Mouse (Mus musculus) embryo, embryonic 11.5 days (tissue): ENCODE results near the gene Cep152.

Experiments
- DNase-seq: peaks from one replicate; pipeline ENCODE4 v3.0.0-alpha.2; 2012; ENCODE audit warnings: low read depth, low spot score

Gene Cep152

DNA sequence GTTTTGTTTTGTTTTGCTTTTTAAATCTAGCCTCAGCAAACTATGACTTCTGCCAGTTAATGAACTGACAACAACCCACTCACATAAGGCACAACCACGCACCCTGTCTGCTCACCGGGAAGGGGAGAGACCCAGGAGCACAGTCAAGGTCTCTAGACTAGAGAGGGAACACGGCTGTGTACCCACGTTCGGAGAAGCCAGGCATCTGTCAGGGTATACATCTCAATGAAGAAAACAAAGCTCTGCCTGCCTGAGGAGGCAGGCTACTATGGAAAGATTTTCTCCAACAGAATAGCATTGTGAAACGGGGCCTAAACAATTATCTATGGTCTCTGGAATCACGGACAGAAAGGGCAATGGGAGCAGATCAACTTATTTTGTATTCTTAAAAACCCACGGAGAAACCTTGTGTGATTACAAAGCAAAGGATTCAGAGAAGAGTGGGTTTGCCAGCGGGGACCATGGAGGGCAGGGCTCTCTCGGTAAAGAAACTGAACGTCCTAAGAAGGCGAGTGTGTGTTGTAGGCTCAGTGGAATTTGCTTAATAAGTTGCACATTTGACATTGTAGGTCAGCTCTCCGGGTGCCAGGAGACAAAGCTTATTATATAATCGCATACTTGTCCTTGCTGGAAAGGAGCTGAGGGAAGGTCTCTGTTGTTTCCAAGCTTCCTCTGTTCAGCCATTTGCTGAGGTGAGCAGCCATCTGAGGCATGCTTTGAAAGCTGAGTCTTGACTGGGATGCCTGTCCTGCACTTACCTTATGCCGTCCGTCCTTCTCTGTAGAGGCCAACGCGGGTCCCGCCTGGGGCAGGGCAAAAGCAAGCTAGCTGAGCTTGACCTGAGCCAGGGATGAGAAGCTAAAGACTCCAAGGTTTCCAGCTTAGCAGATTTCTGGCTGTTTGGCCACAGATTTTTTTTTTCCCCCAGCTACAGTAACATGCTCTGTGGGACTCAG is 66.0 kb downstream of the Cep152 start:
- DNase-seq: no peak

DNA sequence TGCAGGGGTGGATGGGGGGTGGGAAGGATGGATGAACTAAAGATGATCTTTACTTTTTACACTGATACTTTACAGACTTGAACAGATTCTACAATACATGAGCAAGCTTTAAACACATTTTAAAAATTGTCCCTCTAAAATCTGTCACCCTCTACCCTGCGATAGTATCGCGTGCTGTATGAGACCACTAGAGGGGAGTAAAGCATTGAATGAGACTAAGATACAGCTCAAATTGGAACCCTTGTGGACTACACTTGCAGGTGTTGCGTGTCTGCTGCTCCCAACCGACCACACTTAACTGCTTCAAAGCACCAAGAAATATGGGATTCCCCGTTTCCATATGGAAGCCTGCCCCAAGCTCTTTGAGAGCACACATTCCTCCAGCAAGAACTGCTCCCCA is 69.1 kb downstream of the Cep152 start:
- no peak for DNase-seq

DNA sequence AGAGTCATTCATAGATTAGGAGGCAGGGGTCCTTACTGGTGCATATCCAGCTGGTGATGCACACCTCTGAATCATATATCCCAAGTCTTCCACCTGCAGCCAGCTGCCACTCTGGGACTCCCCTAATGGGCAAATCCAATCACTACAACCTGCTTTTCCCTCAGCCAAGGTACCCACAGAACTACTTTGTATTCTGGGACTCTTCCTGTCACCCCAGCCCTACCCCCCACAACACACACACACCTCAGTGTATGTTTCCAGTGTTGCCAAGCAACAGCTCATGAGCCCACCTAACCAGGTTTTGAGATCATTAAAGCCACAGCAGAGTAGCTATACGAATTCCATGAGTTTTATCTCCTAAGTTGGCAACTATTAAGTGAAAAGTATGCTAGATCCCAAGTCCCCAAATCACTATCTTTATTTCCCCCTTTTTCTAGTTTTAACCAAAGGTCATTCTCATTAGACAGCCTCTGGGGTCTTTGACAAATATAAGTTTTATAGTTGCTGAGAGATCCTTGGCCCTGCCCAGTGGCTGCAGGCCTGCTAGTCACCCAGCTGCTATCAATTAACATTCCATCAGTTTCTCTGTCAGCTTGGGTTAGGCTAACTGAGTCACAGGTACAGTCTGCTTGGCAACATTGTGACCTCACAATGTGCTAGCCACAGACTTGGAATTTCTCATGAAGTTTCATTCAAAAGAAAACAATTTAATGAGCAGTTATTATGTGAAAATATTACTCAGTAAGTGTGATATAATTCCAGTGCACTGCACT is 75.9 kb downstream of the Cep152 start:
- no peak for DNase-seq

DNA sequence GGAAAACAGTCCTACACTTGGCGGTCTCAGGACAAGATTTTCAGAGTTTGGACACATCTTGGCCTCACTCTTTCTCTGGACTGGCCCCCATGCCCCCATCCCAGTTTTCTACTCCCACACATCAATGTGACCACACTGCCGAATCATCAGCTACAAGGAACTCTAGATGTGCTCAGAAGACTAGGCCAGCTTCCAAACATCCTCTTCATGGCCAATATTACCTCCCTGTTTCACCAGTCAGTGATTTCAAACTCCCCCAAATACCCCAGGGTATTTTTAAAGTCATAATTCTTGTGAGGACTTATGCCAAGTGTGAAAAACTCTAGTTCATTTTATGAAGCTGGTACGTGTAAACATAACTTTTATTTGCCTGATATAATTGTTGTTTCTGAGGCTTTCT is 79.9 kb downstream of the Cep152 start:
- no peak for DNase-seq

DNA sequence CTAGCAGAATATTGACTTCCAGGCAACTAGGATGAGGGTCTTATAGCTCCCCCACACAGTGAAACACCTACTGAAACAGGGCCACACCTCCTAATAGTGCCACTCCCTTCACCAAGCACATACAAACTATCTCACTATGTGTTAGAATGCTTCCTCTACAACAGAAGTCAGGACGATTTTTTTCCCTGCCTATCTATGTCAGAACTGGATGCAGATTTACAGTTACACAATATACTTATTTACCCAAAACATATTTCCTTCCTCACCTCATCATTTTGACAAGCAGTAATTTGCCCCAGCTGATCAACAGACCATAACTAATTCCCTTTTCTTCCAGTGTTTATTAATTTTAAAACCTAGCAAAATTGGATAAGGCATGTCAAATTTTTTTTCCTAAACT is 81.3 kb downstream of the Cep152 start:
- DNase-seq: no peak

DNA sequence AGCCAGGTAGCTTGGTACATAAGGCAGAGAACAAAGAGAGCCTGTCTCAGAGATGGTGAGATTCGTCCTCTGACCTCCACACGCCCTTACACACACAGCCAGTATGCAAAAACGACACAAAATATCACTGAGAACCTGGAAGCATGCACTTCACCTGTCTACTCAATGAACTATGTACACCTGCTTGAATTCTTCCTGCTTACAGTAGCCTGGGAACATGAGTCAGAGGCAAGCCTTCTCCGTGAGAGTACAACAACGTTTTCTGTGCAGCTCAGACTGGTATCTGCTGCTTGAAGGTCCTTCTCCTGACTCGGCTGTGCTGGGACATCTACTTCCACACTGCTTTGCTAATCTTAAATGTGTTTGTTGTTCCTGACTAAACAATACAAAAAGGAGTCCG is 83.5 kb downstream of the Cep152 start:
- no peak for DNase-seq

DNA sequence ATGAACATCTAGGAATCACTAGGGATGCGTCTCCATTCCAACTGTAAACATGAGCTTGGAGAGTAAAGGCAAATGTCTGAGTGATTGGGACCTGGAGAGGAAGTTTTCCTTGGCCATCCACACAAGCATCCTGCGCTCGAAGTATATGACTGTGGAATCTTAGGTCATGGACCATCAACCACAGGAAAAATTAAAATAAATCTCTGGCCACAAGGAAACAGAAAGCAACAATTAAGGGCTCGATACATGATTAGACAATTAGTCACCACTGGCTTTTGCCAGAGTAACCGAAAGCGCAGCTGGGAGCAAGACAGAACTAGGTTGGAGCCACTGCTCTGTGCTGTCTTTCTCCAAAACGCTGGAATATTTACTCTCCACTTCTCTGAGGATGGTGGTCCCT is 84.3 kb downstream of the Cep152 start:
- no peak for DNase-seq

DNA sequence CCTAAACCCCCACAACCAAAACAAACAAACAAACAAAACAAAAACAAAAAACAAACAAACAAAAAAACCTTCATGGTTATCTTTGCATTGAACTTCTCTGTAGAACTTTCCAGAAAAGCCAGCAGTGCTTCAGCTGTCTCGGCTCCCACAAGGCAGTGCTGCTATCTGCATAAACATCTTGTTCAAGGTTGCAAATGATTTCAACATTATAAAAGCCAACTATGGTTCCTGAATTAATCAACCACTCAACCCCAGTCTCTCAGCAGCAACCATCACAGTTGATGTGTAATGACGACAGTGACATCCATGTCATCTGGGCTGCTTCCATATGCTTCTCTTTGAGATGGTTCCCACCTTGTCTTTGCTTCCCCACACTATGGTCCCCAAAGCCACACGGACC is 85.3 kb downstream of the Cep152 start:
- no peak for DNase-seq

DNA sequence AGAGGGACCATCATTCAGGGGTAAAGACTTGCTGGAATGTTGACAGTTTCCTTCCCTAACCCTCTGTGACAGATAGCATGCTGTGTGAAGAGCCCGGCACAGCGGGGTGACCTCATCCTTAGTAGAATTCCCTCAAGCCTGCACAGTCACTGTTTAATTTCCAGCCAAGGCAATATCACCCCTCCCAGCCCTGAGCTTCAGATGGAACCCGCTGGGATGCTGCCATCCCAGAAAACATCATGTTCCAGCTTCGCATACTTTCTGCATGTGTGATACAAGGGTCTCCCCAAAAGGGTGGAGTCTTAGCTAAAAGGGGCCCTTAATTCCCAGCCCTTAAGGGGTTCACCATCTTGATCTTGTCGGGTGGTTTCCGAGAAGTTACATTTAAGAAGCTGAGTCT is 94.2 kb downstream of the Cep152 start:
- no peak for DNase-seq

DNA sequence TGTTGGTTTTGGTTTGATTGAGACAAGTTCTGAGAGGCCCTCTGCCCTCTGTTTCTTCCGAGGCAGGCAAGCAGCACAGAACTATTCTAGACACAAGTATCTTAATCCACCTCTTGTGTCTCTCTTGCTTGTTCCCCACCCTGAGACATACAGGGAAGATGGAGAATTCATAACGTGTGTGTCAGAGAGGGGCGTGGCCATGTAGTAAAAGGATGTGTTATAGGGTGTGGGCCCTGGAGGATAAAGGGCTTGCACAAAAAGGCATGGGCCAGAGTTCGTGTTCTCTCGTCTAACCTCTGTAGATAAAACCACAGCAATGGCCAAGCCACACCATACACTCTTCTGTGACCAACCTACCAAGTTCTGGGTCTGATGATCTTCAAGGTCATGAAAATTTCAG is 98.3 kb downstream of the Cep152 start:
- no peak for DNase-seq

DNA sequence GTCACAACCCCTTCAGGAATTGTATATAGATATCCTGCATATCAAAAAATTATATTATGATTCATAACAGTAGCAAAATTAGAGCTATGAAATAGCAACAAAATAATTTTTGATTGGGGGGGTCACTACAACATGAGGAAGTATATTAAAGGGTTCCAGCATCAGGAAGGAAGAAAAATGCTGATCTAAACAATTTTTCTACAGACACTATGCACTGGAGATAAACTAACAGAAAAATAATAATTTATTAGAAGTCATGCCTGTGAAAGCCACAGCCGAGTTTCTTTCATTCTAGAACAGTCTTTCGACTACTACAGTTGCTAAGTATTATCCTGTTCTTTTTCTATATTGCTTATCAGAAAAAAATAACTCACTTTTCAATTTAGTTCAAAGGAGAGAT is 99.4 kb downstream of the Cep152 start:
- DNase-seq: no peak

DNA sequence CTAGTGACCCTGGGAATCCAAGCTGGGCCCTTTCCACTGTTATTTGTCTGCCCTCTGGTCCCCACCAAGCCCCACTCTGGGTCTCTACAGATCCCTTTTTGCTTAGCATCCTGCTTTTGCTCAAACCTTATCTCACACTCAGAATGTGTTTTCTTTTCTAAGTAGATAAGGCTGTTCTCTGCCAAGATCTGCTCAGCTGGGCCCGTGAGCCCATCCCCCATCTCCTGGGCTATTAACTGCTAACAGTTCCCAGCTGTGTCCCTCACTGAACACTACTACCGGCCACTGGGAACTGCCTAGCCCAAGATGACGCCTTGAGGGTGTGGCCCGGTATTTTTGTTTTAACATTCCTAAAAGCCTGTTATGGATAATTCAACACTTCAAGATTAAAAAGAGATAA is 108.3 kb downstream of the Cep152 start:
- DNase-seq: no peak

DNA sequence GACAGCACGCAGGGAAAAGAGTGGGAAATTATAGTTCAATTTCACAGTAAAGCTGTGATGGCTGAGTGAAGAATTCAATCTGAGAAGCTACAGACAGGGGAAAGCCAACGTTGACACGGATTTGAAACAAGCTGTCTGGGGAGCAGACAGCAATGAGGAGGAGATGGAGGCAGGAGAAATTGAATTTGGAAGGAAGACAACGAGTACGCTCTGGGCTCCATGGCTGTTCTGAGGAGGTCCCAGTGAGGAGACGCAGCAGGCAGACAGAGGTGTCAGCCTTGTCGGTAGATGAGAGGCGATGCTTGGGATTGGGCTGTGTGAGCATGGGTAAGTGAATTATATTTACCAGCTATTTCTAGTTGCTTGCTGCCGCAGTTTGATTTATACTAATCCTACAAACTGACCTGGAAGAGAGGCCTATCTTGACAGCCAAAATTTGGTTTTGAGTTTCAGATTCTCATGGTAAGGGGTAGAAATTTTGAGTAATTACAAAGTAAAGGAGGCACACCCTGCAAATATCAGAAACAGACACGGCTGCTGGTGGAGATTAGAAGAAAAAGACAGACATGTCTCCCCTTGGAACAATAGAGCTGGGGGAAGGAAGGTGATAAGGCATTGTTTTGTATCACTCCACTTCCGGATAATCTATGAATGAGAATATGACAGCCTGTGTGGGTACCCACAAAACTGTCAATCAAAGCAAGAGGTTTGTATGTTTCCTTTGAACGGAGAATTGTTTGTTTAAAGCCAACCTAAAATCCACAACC is 109.4 kb downstream of the Cep152 start:
- DNase-seq: no peak

DNA sequence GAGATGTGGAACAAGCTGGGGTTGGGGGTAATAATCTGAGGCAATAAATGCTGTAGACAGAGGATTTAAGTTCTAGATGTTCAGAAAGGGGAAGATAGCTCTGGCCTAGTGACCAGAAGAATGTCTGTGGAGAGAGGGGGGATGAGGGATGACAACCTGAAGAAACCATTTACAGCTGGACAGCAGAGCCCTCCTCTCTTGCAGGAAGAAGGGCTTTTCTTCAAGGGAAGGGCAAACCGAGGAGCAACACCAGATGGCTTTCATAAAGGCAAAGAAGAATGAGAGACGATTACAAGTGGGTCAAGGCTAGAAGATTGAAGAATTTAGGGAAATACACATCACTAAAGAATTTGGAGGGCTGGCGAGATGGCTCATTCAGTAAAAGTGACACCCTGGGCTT is 110.5 kb downstream of the Cep152 start:
- DNase-seq: no peak
